Mouse (Mus musculus): ENCODE data around the gene Hkdc1.
"Not testable (repeated sequence)": the region's sequence is repeated elsewhere in the genome, so short reads cannot be mapped to it uniquely, and the experiment has no call there.

Gene Hkdc1

GRCm38 (mm10) chr10:62422255-62422654 is at the start of gene Hkdc1:
Gene Hkdc1 (minus strand): TSS chr10:62422491.
- DNase-seq (ENCODE audit: low spot score in 2 of 2), result no peak

DNA sequence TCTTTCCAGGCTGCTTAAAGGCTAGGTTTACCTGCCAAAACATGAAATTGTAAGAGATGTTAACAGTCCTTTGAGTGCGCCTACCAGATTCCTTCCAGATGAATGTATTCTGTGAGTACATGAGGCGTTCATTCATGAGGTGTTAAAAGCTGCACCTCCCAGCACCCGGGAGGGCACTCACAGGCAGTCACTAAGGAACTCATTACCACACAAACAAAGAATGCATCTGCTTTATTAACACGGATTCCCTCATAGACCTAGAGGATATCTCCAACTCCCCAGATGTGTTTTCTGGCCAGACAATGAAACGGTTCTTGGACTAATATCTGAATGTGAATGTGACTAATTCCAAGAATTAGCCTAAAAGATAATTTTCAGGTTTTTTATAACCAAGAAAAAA is 48.8 kb upstream of the Hkdc1 start:
- no peak for DNase-seq (ENCODE audit: low spot score in 2 of 2)

DNA sequence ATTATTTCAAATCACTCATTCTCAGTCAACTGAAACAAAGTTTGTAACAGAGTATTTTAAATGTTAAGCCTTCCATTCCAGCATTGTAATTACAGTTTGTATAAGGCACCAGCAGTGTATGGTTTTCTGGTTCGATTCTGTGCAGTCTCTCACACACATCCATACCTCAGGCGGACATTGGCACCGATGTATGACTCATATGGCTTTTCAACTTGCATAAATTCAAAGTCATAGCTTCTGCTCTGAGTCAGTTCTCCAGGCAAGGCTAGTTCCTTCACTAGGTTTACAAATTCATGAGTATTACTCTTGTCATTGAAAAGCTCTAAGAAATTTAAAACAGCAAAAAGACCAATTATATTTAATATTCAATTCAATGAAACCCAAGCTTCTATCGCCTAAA is 47.4 kb upstream of the Hkdc1 start:
- no peak for DNase-seq (ENCODE audit: low spot score in 2 of 2)

DNA sequence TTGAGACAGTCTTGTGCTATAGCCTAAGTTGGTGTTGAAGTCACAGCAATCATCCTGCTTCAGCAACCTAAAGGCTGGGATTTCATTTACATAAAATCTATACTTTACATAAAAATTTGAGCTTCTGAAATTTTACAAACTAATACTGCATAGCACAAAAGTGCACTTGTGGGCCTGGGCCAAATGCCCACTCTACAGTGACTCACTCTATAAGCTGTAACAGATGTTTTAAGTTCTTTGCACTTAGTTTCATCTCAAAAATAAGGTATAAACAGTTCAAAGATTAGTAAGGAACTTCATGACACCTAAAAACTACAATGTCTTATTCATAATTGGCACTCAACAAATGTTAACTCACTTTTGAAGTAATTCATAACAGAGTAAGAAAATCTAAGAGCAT is 39.0 kb upstream of the Hkdc1 start:
- DNase-seq (ENCODE audit: low spot score in 2 of 2), result no peak

DNA sequence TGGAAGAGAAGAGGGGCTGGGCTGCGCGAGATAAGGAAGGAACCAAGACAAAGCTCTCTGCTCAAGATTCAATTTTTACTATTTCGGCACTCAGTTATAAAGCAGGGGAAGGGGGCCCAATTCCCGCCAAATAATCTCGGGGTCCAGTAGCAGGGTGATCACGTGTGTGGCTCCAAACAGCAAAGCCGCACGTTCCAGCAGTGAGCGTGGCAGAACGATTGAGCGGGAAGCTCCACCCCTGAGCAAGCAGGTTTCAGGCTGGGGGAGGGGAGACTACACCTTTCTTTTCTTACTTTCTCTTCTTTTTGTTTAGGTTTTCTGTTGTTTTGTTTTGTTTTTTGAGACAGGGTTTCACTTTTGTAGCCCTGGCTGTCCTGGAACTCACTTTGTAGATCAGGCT is 29.7 kb upstream of the Hkdc1 start:
- DNase-seq (ENCODE audit: low spot score in 2 of 2), result not testable (repeated sequence)

DNA sequence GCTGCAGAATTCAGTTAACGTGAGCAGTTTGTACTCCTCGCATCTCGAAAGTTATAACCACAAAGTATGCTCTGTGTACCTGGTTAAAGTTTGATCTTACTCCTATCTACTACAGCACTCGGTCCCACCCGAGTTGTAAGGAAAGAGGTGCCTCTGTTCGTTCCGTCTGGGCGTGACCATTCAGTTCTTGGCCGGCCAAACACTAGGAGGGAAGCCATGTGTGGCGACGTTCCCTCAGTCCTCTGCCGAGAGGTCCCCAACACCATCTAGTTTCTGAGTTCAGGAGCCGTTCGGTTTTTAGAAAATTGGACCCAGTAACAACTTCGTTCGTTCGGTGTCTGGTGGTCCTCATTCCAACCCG is 28.0 kb upstream of the Hkdc1 start:
- no peak for DNase-seq (ENCODE audit: low spot score in 2 of 2)

- DNase-seq (ENCODE audit: low spot score in 2 of 2), result peak; percentile 78 to 98
Measured at GRCm38 (mm10) chr10:62449364-62450279, 27.3 kb upstream of the Hkdc1 start, which contains the start of the genes 4930507D05Rik and Supv3l1. Gene 4930507D05Rik (plus strand): TSS chr10:62449489. Gene Supv3l1 (minus strand): TSS chr10:62449738.

DNA sequence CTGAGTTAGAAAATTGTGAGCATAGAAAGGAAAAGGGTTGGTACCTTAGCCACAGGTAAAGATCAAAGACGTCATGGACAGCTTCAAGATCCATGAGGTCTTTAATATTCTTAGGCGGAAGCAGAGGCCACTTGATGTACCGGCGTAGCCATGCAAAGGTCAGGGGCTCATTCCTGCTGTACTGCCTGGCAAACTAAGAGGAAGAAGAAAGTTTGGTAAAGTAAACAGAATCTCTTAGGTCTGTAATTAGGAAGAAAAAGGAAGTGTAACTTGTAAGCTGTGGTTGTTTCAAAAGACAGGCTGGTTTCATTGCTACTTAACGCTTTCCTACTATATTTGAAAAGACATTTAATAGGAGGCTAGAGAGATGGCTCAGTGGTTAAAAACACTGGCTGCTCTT is 8.1 kb upstream of the Hkdc1 start:
- DNase-seq (ENCODE audit: low spot score in 2 of 2), result no peak

DNA sequence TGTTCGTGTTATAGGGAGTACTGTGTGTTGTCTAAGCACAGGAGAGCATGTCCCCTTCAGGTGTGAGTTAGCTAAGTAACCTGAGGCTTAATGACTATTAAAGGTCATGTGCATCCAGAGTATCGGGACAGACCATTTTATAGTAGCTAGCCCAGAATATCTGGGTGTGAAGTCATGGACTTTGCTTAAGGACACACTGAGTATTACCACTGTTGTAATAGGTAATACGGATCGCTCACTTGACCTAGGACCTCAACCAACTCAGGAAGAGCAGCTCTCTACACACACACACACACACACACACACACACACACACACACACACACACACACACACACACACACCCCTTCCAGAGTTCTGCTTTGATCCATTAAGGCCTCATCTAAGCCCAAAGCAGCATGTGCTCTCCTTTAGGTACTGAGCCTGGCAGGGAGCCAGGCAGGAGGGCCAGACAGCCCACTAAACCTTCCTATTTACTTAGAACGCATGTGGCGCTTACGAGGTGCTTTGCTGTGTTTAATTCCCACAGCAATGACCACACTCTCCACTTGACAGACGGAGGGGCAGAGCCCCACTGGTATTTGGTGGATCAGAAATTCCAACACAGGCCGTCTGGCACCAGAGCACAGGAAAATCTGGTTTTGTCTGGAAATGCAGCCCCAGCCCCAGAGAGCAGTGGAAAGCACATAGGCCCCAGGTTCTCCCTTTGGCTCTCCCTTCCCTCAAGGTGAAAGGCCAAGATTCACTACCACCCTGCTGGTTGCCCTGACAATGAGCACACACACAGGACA is 3.0 kb upstream of the Hkdc1 start:
- no peak for DNase-seq (ENCODE audit: low spot score in 2 of 2)

- no peak for DNase-seq (ENCODE audit: low spot score in 2 of 2)
Measured at GRCm38 (mm10) chr10:62421127-62421526, 1.2 kb downstream of the Hkdc1 start.

DNA sequence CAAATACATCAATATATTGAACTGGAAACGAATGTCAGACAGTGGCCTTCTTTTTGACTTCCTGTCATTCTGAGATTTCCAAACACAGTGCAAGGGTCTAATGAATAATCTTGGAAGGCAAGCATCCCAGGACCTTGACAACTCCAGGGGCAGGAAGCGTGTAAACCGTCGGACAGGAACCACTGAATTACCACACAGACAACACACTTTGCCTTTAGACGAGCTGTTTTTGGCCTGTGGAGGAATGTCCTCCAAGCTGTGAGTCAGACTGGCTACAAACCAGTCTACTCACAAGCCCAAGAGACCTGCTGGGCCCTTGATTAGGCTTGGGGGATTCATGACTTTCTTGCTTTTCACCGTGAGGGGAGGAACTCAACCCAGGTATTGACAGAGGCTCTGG is 1.9 kb downstream of the Hkdc1 start:
- DNase-seq (ENCODE audit: low spot score in 2 of 2), result no peak

- no peak for DNase-seq (ENCODE audit: low spot score in 2 of 2)
Measured at GRCm38 (mm10) chr10:62419422-62419821, 2.9 kb downstream of the Hkdc1 start.

DNA sequence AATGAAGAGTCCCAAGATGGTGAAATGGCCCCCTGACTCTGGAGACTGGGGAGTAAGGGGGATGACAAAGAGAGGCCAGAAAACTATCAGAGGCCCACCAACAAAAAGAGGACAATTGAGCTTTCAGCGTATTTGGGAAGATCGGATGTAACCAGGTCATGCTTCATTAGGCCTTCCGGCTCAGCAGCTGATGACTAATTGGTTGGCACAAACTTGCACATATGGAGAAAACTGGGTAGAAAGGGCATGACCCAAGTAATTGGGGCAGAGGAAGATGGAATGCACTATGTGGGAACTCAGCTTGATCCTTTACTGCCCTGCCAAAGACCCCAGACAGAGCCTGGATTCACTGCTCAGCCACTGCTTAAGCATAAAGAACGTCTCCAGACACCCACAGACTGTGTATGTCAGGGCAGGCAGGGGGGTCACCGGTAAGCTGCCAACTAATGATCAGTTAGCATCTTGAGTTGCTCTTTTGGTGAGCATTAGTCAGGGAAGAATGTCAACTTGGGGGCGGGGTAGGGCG is 3.4 kb downstream of the Hkdc1 start:
- no peak for DNase-seq (ENCODE audit: low spot score in 2 of 2)

GRCm38 (mm10) chr10:62413606-62413982 is 8.7 kb downstream of the Hkdc1 start:
- DNase-seq (ENCODE audit: low spot score in 2 of 2), result peak in 1 of 2 experiments; percentile 29

GRCm38 (mm10) chr10:62412906-62413605 is 9.2 kb downstream of the Hkdc1 start:
- peak; percentile 25 to 33 for DNase-seq (ENCODE audit: low spot score in 2 of 2)

- no peak for DNase-seq (ENCODE audit: low spot score in 2 of 2)
Measured at GRCm38 (mm10) chr10:62411431-62412410, 10.6 kb downstream of the Hkdc1 start.

DNA sequence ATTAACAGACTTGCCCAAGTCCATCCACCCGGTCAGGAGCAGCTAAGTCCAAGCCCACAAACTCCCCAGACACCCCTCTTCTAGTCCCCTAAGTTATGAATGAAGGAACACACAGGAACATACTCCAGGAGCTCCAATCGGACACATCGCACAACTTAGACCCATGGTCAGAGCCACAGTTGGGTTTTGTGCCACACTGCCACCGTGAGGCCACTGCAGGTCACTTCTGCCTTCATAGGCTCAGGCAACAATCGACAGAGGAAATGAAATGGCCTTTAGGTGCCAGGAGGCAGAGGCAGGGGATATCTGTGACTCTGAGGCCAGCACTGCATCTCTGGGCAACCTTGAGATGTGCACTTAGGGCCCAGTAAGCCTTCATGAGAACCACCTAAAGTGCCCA is 11.3 kb downstream of the Hkdc1 start:
- peak; percentile 39 to 74 for DNase-seq (ENCODE audit: low spot score in 2 of 2)

DNA sequence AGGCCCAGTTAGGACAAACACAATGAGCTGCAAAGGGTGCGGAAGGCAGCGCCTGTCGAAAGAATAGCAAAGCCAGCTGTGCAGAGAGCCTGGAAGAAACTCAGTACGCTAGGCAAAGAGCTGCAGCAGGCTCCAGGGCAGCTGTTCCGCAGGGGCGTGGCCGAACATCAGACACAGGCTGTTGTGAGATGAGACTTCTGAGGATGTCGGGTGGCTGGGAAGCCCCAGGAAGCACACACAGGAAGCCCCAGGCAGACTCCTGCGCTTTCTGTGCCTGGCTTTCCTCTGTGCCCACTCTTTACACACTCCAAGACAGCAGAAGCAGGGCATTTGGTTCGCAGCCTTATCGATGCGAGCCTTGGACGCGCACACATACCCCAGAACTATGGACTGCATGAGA is 17.4 kb downstream of the Hkdc1 start:
- no peak for DNase-seq (ENCODE audit: low spot score in 2 of 2)

DNA sequence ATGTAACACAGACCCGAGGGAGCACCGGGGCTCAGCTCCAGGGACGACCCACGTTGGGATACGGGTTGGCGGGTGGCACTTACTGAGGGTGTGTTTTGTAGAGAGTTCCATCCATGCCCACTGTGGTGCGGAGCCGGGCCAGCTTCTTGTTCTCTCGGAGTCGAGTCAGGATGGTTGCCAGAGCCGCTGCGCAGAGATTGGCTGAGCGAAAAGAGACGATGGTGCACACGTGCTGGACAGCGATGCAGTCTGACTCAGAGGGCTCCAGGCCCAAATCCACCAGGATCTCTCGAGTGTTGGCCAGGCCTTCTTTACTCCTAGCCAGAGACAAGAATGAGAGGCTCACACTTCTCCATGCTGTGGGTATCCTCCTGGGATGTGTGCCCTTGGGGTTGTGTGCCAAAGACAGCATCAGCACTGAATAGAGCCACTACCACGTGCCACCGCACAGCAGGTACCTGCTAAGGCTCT is 20.6 kb downstream of the Hkdc1 start:
- DNase-seq (ENCODE audit: low spot score in 2 of 2), result peak in 1 of 2 experiments; percentile 10

GRCm38 (mm10) chr10:62383011-62383410 is 39.3 kb downstream of the Hkdc1 start:
- no peak for DNase-seq (ENCODE audit: low spot score in 2 of 2)

GRCm38 (mm10) chr10:62380936-62381335 is 41.4 kb downstream of the Hkdc1 start:
- DNase-seq (ENCODE audit: low spot score in 2 of 2), result no peak

Measured in urinary bladder, adult 18-20 months (tissue).